Mouse (Mus musculus) cerebellum, adult 2 months (tissue): ENCODE results near the gene Elf1.
"Not testable (repeated sequence)": the region's sequence is repeated elsewhere in the genome, so short reads cannot be mapped to it uniquely, and the experiment has no call there.

Experiments
- CTCF ChIP-seq: fragments of 200-500 bp; IDR thresholded peaks from 2 replicates; pipeline ENCODE4 v1.5.1; 2011; ENCODE audit warnings: low read depth, mild to moderate bottlenecking, control low read depth, low read length, moderate library complexity, borderline replicate concordance; ENCODE audit not compliant: insufficient read depth
- POLR2A ChIP-seq: fragments of 200-500 bp; IDR thresholded peaks from 2 replicates; pipeline ENCODE4 v1.6.1; 2011; ENCODE audit warnings: low read length, control low read depth, borderline replicate concordance; ENCODE audit not compliant: insufficient read depth

DNA sequence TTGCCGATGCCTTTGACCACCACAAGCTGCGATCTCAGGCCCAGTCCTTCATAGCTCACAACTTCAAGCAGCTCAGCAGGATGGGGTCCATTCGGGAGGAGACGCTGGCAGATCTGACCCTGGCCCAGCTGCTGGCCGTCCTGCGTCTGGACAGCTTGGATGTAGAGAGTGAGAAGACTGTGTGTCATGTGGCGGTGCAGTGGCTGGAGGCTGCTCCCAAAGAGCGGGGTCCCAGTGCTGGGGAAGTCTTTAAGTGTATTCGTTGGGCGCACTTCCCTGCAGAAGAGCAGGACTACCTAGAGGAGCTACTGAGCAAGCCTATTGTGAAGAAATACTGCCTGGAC lies 28.4 kb upstream of the Elf1 start:
- TF ChIP-seq POLR2A, CTCF: not testable (repeated sequence)
